Mouse (Mus musculus): ENCODE data around the gene Zfp697. TPM values are rescaled to one million over a fixed set of nuclear protein-coding genes. Genes with fewer than 3 reads are reported as not detected.
"Not testable (repeated sequence)": the region's sequence is repeated elsewhere in the genome, so short reads cannot be mapped to it uniquely, and the experiment has no call there.

Gene Zfp697
- polyA plus RNA-seq, 1 experiment from 2014 or later: 11.7 TPM

DNA sequence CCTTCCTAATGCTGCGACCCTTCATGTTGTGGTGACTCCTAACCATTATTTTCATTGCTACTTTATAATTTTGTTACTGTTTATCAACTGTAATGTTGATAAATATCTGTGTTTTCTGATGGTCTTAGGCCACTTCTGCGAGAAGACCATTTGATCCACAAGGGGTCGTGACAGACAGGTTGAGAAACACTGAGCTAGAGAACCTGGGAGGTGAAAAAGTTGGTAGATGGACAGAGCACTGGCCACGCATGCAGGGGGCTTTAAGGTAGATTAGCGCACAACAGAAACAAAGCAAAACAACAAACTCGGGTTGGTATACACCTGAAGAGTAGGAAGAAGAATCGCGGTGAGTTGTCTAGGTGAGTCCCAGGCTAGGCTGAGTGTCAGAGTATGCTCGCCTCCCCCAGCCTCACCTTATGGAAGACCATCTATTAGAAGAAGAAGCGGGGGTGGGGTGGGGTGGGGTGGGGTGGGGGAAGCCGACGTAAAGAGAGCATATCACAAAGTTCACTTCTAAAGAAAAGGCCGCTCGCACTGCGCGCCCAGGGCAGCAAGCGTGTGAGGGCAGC, 500 bp upstream of the Zfp697 start:
- 8% methylated on average over 17 of the region's 17 CpGs for WGBS
- Histone ChIP-seq H3K9me3 (ENCODE audit: control insufficient read depth, low read length) (no peaks in the 10 kb centered on the region), H3K36me3 (ENCODE audit: control insufficient read depth, insufficient read depth, low read length) (no peaks in the 10 kb centered on the region), H3K27me3 (ENCODE audit: control insufficient read depth, insufficient read depth, low read length) (no peaks in the 10 kb centered on the region), H3K9ac (ENCODE audit: low read length) (peak overlapping the region; percentile 96), H3K4me3 (ENCODE audit: low read depth, low read length) (peak overlapping the region; percentile 89), H3K27ac (ENCODE audit: low read depth, low read length) (peak overlapping the region; percentile 83), H3K4me1 (ENCODE audit: control insufficient read depth, insufficient read depth, low read length) (peaks cover 8% of the 10 kb centered on the region), H3K4me2 (ENCODE audit: low read depth) (peak overlapping the region; percentile 75)
- peak; percentile 27 for DNase-seq (ENCODE audit: low spot score)
- peak; percentile 29 for ATAC-seq (ENCODE audit: insufficient read depth, low FRiP score, low TSS enrichment)

DNA sequence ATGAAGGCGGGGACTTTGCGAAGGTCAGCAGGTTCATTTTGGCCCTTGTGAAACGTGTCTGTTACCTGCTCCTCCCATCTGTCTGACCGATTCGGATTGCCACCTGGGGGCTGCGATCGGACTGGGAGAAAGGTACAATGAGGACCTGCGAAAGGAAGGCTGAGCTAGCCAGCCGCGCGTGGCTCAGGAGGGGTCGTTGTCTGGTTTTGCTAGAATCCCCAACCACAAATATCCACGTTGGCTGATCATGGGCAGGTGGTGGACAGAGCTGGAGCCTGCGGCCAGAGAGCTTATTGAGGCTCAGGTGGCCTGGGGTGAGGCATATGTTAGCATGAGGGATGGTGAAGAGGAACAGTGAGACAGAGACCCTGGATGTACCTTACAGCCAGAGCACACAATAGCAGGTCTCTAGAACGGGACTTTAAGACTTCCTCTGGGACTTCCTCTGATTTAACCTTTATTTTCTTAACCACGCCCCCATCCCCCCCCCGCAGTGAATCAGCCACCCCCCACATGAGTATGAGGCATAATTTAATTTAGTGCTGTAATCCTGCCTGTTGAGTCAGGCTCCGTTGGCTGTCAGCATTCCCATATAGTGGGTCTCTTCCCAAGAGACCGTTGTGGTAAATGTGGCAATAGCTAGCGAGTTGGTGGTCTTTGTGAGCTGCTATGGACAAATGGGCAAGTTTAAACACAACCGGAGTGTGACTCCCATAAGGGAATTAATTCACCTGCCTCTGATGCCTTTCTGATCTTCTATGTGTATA, 946 bp downstream of the Zfp697 start:
- peak overlapping the region; percentile 75 for H3K4me2 ChIP-seq (ENCODE audit: low read depth)
- peak overlapping the region; percentile 89 for H3K4me3 ChIP-seq (ENCODE audit: low read depth, low read length)
- H3K36me3 ChIP-seq (ENCODE audit: control insufficient read depth, insufficient read depth, low read length): no peaks in the 10 kb centered on the region
- H3K9me3 ChIP-seq (ENCODE audit: control insufficient read depth, low read length): no peaks in the 10 kb centered on the region
- H3K27ac ChIP-seq (ENCODE audit: low read depth, low read length): peak overlapping the region; percentile 51
- H3K27me3 ChIP-seq (ENCODE audit: control insufficient read depth, insufficient read depth, low read length): no peaks in the 10 kb centered on the region
- ATAC-seq (ENCODE audit: insufficient read depth, low FRiP score, low TSS enrichment) (peak; percentile 39), DNase-seq (ENCODE audit: low spot score) (peak; percentile 24)
- peak overlapping the region; percentile 96 for H3K9ac ChIP-seq (ENCODE audit: low read length)
- H3K4me1 ChIP-seq (ENCODE audit: control insufficient read depth, insufficient read depth, low read length): peaks cover 8% of the 10 kb centered on the region
- 11% methylated on average over 21 of the region's 21 CpGs for WGBS

DNA sequence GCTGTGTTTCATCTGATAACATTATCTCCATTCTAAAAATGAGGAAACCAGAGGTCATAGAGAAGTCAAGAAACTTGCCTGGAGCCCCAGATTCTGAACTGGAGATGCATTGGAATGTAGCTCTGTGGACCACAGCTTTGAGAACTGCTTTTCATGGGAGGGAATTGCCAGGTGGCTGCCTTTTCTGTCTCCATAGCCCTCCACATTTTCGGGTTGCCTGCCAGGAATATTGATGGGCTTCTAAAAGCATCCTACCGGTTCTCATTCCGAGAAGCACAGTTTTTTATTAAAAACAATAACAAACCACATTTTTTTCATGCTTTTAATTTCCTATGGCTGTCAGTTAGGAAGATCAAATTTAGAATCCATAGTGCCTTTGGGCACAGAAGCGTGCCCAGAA, 4.8 kb downstream of the Zfp697 start:
- Histone ChIP-seq H3K4me1 (ENCODE audit: control insufficient read depth, insufficient read depth, low read length) (peaks cover 8% of the 10 kb centered on the region), H3K27me3 (ENCODE audit: control insufficient read depth, insufficient read depth, low read length) (no peaks in the 10 kb centered on the region), H3K4me2 (ENCODE audit: low read depth) (no peak overlapping the region), H3K9me3 (ENCODE audit: control insufficient read depth, low read length) (no peaks in the 10 kb centered on the region), H3K4me3 (ENCODE audit: low read depth, low read length) (no peak overlapping the region), H3K9ac (ENCODE audit: low read length) (no peak overlapping the region), H3K27ac (ENCODE audit: low read depth, low read length) (no peak overlapping the region), H3K36me3 (ENCODE audit: control insufficient read depth, insufficient read depth, low read length) (no peaks in the 10 kb centered on the region)
- no peak for DNase-seq (ENCODE audit: low spot score)
- WGBS: 67% methylated on average over 4 of the region's 4 CpGs
- no peak for ATAC-seq (ENCODE audit: insufficient read depth, low FRiP score, low TSS enrichment)

DNA sequence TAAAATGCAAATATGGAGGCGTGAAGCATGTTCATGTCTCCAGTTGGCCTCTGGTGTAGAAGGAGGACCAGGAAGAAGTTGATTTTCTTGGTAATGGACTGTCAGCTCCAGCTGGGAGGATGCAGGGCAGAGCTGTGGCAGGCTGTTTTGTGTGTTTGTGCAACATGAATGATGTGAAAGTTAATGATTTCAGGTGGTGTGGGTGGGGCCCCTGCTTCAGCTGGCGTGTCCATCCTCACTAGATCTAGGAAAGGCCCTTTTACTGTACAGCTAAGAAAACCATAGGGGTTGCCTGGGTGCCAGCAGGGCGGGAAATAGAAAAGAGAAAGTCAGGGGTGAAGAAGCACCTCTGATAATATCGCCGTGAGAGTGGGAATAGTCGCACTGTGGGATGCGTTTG, 5.5 kb downstream of the Zfp697 start:
- no peaks in the 10 kb centered on the region for H3K36me3 ChIP-seq (ENCODE audit: control insufficient read depth, insufficient read depth, low read length)
- 85% methylated on average over 7 of the region's 7 CpGs for WGBS
- no peak for ATAC-seq (ENCODE audit: insufficient read depth, low FRiP score, low TSS enrichment)
- H3K9me3 ChIP-seq (ENCODE audit: control insufficient read depth, low read length): no peaks in the 10 kb centered on the region
- no peak overlapping the region for H3K4me3 ChIP-seq (ENCODE audit: low read depth, low read length)
- no peak overlapping the region for H3K9ac ChIP-seq (ENCODE audit: low read length)
- H3K27me3 ChIP-seq (ENCODE audit: control insufficient read depth, insufficient read depth, low read length): no peaks in the 10 kb centered on the region
- DNase-seq (ENCODE audit: low spot score): no peak
- peaks cover 8% of the 10 kb centered on the region for H3K4me1 ChIP-seq (ENCODE audit: control insufficient read depth, insufficient read depth, low read length)
- H3K4me2 ChIP-seq (ENCODE audit: low read depth): no peak overlapping the region
- H3K27ac ChIP-seq (ENCODE audit: low read depth, low read length): no peak overlapping the region

DNA sequence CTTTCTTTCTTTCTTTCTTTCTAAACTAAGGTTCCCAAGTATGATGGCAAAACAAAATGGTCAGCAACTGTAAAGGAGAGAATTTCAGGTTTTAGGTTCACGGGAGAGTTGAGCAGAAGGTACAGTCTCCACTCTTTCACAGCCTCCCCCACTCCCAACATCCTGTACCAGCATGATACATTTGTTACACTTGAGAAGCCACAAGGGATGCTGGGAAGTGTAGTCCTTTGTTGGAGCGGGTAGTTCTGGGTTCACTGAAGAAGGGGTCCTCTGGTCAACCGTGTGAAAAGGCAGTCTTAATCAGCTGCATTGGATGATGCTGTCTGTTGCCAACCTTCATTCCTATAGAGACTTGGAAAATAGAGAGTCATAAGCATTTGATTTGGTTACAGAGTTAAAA, 7.0 kb downstream of the Zfp697 start:
- H3K9ac ChIP-seq (ENCODE audit: low read length): no peak overlapping the region
- H3K4me1 ChIP-seq (ENCODE audit: control insufficient read depth, insufficient read depth, low read length): no peaks in the 10 kb centered on the region
- H3K27ac ChIP-seq (ENCODE audit: low read depth, low read length): no peak overlapping the region
- H3K9me3 ChIP-seq (ENCODE audit: control insufficient read depth, low read length): no peaks in the 10 kb centered on the region
- H3K36me3 ChIP-seq (ENCODE audit: control insufficient read depth, insufficient read depth, low read length): no peaks in the 10 kb centered on the region
- no peak for ATAC-seq (ENCODE audit: insufficient read depth, low FRiP score, low TSS enrichment)
- no peak for DNase-seq (ENCODE audit: low spot score)
- 67% methylated on average over 3 of the region's 3 CpGs for WGBS
- H3K4me2 ChIP-seq (ENCODE audit: low read depth): no peak overlapping the region
- H3K27me3 ChIP-seq (ENCODE audit: control insufficient read depth, insufficient read depth, low read length): no peaks in the 10 kb centered on the region
- H3K4me3 ChIP-seq (ENCODE audit: low read depth, low read length): no peak overlapping the region

DNA sequence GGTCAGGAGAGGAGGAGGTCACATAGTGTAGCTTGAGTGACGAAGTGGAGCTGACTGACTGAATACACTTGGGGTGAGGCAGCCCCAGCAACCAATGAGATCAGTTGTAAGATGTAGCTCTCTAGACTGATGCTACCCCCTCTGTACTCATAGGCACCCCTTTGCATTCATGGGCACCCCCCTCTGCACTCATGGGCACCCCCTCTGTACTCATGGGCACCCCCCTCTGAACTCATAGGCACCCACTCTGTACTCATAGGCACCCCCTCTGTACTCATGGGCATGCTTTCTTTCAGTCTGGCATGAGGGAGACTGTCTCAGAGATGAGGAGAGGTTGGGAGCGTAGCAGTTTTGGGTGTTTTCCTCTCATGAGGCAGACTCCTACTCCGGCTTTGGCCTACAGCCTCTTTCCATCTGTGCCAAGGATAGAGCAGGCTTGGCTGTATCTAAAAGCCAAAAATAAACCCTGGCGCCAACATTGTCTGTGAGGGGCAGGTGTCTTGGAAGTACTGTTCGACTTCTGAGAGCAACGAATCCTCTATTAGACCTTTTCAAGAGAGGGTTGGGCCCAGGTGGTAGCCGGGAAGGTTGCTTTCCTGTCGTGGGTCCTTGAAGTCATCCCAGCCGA, 22.1 kb downstream of the Zfp697 start:
- not testable (repeated sequence) for H3K36me3 ChIP-seq (ENCODE audit: control insufficient read depth, insufficient read depth, low read length); H3K27ac ChIP-seq (ENCODE audit: low read depth, low read length); H3K27me3 ChIP-seq (ENCODE audit: control insufficient read depth, insufficient read depth, low read length); H3K9me3 ChIP-seq (ENCODE audit: control insufficient read depth, low read length); H3K4me1 ChIP-seq (ENCODE audit: control insufficient read depth, insufficient read depth, low read length); H3K9ac ChIP-seq (ENCODE audit: low read length); ATAC-seq (ENCODE audit: insufficient read depth, low FRiP score, low TSS enrichment); DNase-seq (ENCODE audit: low spot score); H3K4me2 ChIP-seq (ENCODE audit: low read depth); H3K4me3 ChIP-seq (ENCODE audit: low read depth, low read length)
- 90% methylated on average over 8 of the region's 9 CpGs for WGBS

DNA sequence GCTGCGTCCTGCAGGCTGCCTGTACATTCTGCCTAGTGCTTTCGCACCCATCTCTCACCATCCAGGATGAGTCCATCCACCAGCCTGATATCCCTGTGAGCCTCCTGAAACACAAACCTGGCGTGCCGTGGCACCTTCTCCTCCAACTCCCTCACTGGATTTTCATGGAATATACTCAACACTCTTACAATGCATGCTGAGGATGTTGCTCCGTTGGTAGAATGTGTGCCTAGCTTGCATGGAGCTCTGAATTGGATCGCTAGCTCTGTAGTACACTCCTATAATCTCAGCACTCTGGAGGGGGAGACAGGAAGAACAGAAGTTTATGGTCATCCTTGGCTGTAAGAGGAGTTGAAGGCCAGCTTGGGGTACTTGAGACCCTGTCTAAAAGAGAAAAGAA, 23.6 kb downstream of the Zfp697 start:
- not testable (repeated sequence) for H3K36me3 ChIP-seq (ENCODE audit: control insufficient read depth, insufficient read depth, low read length); H3K4me1 ChIP-seq (ENCODE audit: control insufficient read depth, insufficient read depth, low read length); H3K4me2 ChIP-seq (ENCODE audit: low read depth); DNase-seq (ENCODE audit: low spot score); H3K4me3 ChIP-seq (ENCODE audit: low read depth, low read length); ATAC-seq (ENCODE audit: insufficient read depth, low FRiP score, low TSS enrichment); H3K9ac ChIP-seq (ENCODE audit: low read length); H3K27ac ChIP-seq (ENCODE audit: low read depth, low read length); H3K27me3 ChIP-seq (ENCODE audit: control insufficient read depth, insufficient read depth, low read length); H3K9me3 ChIP-seq (ENCODE audit: control insufficient read depth, low read length)
- WGBS: 88% methylated on average over 5 of the region's 6 CpGs

DNA sequence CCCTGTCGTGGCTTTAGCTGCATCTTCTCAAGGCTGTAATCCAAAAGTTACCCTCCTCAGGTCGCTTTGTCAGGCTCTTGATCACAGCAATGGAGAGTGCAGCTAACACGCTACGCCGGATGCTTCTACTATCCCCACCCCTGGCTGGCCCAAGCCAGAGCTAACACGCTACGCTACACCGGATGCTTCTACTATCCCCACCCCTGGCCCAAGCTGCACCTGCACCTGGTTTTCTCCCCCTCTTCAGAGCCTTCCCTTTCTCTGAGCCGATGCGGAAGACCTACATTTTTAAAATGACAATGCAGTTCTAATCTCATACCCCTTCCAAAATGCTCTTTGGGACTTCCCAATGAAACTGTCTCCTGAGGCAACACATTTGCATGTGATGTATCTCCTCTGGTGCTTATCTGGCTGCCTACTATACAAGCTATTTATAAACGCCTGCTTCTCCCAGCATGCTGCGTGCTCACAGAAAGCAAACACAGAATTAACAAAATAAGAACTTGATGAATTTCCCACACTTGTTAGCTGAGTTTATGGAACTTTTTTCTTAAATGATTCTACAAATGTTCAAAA, 24.4 kb downstream of the Zfp697 start:
- H3K9me3 ChIP-seq (ENCODE audit: control insufficient read depth, low read length); H3K27ac ChIP-seq (ENCODE audit: low read depth, low read length); H3K4me3 ChIP-seq (ENCODE audit: low read depth, low read length); H3K36me3 ChIP-seq (ENCODE audit: control insufficient read depth, insufficient read depth, low read length); H3K4me2 ChIP-seq (ENCODE audit: low read depth); H3K4me1 ChIP-seq (ENCODE audit: control insufficient read depth, insufficient read depth, low read length); ATAC-seq (ENCODE audit: insufficient read depth, low FRiP score, low TSS enrichment); DNase-seq (ENCODE audit: low spot score); H3K27me3 ChIP-seq (ENCODE audit: control insufficient read depth, insufficient read depth, low read length); H3K9ac ChIP-seq (ENCODE audit: low read length): not testable (repeated sequence)
- 64% methylated on average over 12 of the region's 12 CpGs for WGBS
